Mouse (Mus musculus): ENCODE results near the gene Tmem217. TPM values are rescaled to one million over a fixed set of nuclear protein-coding genes. Genes with fewer than 3 reads are reported as not detected.
"Not testable (repeated sequence)": the region's sequence is repeated elsewhere in the genome, so short reads cannot be mapped to it uniquely, and the experiment has no call there.

The Tmem217 gene
- total RNA-seq, 2 experiments from 2014 or later = not detected

DNA sequence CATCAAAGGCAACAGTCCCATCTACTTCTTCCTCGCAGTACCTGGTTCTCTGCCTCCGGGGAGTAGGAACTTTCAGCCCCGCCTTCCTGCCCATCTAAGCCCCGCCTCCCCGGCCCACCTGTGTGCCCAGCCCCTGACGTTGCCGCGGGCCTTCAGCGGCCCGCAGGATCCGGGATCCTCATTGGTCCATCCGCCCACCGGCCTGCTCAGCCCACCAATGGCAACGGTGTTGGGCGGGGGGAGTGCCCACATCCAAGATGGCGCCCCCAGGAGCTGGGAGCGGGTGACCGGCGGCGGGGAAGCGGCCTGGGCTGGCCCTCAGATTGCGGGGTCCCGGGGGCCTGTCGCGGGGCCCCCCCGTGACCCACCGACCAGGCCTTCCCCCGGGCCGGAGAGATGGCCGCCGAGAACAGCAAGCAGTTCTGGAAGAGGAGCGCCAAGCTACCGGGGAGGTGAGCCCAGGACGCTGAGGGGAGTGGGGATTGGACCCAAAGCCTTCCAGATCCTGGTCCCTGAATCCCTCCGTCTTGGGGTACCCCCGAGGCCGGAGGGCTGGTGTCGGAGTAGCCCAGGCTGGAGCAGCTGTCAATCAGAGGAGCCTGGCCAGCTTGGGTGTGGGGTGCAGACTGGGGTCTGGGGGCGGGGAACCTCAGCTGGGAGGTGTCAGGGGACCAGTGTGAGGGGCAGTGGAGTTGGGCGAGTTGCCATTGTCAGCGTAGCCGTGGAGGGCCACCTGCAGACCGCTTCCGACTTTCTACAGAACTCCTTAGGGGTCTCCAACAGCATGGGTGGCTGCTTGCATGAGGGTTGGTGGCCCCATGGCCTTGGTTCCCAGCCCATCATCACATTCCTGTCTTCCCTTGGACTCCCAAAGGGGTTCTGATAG is 2.4 kb downstream of the Tmem217 start, which contains the start of the genes Gm17657 and Tbc1d22b:
TSS of gene Gm17657 (minus strand) at position 96 of the 886 bp plus-strand sequence.
TSS of gene Tbc1d22b (plus strand) at position 243 of the 886 bp plus-strand sequence.
- DNase-seq (ENCODE audit: low spot score) = peak; percentile 89
- intact Hi-C loops (cut with DNase I) = no loop called here

DNA sequence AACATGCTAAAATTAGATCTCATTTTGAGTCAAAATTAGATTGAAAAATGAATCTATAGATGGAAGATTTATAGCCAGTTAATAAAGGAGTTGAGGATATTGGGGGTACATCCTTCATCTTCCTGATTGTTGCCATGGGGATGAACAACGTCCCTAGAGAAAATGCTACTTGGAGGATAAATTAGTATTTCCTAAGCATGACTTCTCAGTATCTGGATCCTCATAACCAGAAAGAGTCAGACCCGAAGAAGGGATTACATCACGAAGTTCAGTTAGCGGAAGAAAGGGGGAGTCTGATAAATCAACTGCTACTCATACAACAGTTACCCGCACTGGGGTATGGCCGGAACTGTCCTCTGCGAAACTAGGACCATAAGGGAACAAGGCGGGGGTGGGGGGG is 3.2 kb downstream of the Tmem217 start:
- intact Hi-C loops (cut with DNase I) = no loop called here
- no peak for DNase-seq (ENCODE audit: low spot score)

GRCm38 (mm10) chr17:29548494-29548893 is 3.7 kb downstream of the Tmem217 start:
- intact Hi-C loops (cut with DNase I) = no loop called here
- DNase-seq (ENCODE audit: low spot score) = no peak

DNA sequence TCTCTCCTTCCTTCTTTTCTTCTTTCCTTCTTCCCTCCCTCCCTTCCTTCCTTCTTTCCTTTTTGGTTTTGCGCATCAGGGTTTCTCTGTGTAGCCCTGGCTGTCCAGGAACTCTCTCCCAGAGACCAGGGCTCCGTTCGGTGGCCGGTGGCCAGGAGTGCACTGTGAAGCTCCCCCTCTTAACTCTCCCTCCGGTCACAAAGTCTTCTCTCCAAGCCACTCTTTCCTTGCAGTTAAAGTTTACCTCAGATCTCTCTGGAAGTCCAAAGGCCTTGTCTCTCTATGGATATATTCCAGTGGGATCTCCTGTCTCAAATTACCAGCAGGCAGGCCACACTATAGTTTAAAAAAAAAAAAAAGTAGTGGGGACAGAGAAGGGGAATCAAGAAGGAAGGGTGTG is 6.9 kb downstream of the Tmem217 start:
- intact Hi-C loops (cut with DNase I) = no loop called here
- DNase-seq (ENCODE audit: low spot score) = no peak

DNA sequence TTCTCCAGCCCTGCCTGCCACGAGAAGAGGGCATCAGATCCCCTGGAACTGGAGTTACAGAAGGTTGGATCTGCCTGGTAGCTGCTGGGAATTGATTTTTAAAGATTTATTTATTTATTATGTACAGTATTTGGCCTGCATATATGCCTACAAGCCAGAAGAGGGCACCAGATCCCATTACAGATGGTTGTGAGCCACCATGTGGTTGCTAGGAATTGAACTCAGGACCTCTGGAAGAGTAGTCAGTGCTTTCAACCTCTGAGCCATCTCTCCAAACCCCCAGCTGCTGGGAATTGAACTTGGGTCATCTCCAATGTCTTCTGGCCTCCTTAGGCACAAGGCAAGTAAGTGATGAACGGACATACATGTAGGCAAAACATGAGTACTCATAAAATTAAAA is 8.1 kb downstream of the Tmem217 start:
- no peak for DNase-seq (ENCODE audit: low spot score)
- intact Hi-C loops (cut with DNase I) = no loop called here

GRCm38 (mm10) chr17:29542831-29543690 is 9.1 kb downstream of the Tmem217 start:
- intact Hi-C loops (cut with DNase I) = no loop called here
- DNase-seq (ENCODE audit: low spot score) = no peak

DNA sequence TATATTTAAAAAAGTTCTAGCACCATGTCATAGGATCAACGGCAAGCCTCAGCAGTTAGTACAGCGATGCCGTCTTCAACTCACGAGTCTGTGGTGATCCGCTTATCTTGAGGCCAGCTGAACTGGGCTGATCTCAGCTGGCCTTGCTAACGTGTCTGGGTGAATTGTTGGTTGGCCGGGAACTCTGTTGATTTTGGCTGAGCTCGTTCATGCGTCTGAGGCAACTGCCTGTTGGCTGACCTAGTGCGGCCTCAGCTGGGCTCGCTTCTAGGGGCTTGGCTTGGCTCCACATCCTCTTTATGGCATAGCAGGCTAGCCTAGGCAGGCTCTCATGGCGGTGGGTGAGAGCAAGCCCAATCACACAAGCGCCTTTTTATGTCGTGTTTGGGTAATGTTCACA is 10.8 kb downstream of the Tmem217 start:
- DNase-seq (ENCODE audit: low spot score) = peak; percentile 79
- intact Hi-C loops (cut with DNase I) = no loop called here

- intact Hi-C loops (cut with DNase I) = no loop called here
- no peak for DNase-seq (ENCODE audit: low spot score)
Observed at GRCm38 (mm10) chr17:29540426-29540825, 11.8 kb downstream of the Tmem217 start.

GRCm38 (mm10) chr17:29533866-29534265 is 18.3 kb downstream of the Tmem217 start:
- no peak for DNase-seq (ENCODE audit: low spot score)
- intact Hi-C loops (cut with DNase I) = no loop called here

DNA sequence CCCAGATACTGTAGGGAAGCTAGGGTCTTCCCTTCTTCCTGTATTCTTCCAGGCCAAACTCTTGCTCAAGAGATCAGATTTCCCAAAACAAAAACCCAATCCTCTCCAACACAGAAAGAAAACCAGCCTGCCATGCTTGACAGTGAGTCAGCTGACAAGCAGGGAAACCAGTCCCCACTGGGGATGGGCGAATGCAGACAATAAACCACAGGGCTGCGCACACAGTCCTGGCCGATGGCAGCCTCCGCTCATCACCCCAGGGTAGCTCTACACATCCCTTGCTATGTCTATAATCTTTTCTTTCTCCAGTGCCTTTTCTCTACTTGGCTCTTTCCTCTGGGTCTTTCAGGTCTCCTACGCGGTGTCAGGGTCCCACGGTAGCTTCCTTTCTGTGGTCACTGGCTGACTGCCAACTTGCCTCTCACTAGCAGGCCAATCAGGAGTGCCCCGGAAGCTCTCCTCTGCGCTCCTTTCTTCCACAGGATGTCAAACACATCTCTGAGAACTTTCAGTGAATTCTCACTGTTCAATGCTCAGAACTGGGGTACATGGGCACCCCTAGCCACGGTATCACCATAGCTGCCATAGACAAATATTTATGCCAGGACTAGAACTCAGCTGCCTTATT is 20.3 kb downstream of the Tmem217 start:
- intact Hi-C loops (cut with DNase I) = no loop called here
- no peak for DNase-seq (ENCODE audit: low spot score)

GRCm38 (mm10) chr17:29531278-29531677 is 20.9 kb downstream of the Tmem217 start:
- no peak for DNase-seq (ENCODE audit: low spot score)
- intact Hi-C loops (cut with DNase I) = no loop called here

DNA sequence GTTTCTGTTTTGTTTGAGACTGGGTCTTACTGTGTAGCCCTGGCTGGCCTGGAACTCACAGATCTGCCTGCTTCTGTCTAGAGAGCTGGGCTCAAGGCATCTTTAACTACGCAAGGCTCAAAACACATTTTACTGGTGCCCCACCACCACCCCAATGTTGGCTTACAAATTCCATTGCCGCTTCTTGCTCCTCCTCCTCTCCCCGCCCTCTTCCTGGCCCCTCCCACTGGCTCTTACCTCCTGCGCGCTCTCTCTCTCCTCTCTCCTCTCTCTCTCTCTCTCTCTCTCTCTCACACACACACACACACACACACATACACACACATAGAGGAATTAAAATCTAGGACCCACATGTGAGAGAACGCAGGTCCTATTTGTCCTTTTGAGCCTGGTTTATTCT is 21.7 kb downstream of the Tmem217 start:
- intact Hi-C loops (cut with DNase I) = no loop called here
- DNase-seq (ENCODE audit: low spot score) = no peak

DNA sequence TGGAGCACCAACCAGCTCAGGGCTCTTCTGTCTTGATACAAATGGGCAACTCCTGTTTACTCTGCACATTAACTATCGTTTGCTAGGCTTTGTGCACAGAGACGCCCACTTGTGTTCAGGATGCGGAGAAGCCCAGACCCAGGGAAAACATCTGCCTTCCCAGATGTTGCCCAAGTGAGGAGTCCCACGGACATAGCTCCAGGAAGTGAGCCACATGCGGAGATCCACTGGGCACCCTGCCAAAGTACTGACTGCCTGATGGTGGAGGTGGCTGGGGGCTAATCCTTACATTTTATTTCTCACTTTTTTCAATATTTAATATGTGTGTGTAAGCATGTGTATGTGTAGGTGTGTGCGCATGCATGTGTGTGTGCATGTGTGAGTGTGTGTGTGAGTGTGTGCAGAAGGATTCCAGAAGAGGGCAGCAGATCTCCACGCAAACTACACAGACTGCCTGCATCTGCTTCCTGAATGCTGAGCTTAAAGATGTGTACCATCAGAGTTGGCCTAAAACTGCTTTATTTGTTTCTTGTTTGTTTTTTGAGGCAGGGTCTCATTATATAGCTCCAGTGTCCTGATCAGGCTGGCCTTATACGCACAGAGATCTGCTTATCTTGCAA is 23.5 kb downstream of the Tmem217 start:
- intact Hi-C loops (cut with DNase I) = no loop called here

GRCm38 (mm10) chr17:29525613-29526012 is 26.6 kb downstream of the Tmem217 start:
- intact Hi-C loops (cut with DNase I) = no loop called here
- DNase-seq (ENCODE audit: low spot score) = no peak

More for the DNA sequence above, 23.5 kb downstream of the Tmem217 start:
- DNase-seq (ENCODE audit: low spot score) = no peak

GRCm38 (mm10) chr17:29519731-29520130 is 32.5 kb downstream of the Tmem217 start:
- no peak for DNase-seq (ENCODE audit: low spot score)
- intact Hi-C loops (cut with DNase I) = no loop called here

DNA sequence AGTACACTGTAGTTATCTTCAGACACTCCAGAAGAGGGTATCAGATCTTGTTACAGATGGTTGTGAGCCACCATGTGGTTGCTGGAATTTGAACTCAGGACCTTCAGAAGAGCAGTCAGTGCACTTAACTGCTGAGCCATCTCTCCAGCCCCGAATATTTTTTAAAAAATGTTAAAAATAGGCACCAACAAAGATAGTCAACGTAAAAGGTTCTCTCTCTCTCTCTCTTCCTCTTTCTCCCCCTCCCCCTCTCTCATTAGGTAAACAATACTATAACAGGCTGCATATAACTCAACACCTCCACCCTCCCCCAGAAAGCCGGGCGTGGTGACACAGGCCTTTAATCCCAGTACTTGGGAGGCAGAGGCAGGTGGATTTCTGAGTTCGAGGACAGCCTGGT is 33.5 kb downstream of the Tmem217 start:
- intact Hi-C loops (cut with DNase I); DNase-seq (ENCODE audit: low spot score): not testable (repeated sequence)

DNA sequence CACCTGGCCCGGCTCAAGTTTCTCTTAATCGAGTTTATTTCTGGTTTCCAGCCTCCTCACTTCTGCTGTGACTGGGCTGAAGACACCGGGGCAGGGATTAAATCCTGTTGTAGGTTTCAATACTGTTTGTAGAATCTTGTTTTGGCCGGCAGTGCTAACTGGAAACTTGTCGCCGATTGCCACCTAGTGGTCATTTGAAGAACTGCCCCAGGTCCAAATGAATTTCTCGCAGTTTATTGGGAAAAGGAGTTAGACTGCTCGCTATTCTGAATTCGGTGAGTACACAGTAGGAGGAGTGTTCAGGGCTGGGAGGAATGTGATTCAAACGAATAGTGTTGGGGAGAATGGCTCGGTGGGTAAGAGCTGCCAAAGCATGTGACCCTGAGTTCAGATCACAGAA is 37.8 kb downstream of the Tmem217 start:
- DNase-seq (ENCODE audit: low spot score) = peak; percentile 48
- intact Hi-C loops (cut with DNase I) = loop anchor here (1.0 to 5.0 kb wide), 4 partner anchors 117 to 337 kb away; partner anchors contain the start of gene Ppil1

GRCm38 (mm10) chr17:29513044-29513730 is 39.0 kb downstream of the Tmem217 start:
- peak; percentile 35 for DNase-seq (ENCODE audit: low spot score)
- intact Hi-C loops (cut with DNase I) = loop anchor here (5.0 kb wide), 2 partner anchors 251 to 336 kb away; partner anchors contain the start of gene Ppil1

- DNase-seq (ENCODE audit: low spot score) = no peak
- intact Hi-C loops (cut with DNase I) = loop anchor here (2.0 to 5.0 kb wide), 3 partner anchors 14 to 333 kb away; partner anchors contain the start of gene Ppil1
Observed at GRCm38 (mm10) chr17:29510691-29511090, 41.5 kb downstream of the Tmem217 start.

Measured in heart, postnatal 25 days (tissue).